Mouse (Mus musculus) hindbrain, postnatal 0 days (tissue): ENCODE measurements around the gene Alcam. TPM values are rescaled to one million over a fixed set of nuclear protein-coding genes. Genes with fewer than 3 reads are reported as not detected.

Experiments used
- ATAC-seq: fragments of 200-750 bp; cut with Nextera tagmentation; 2 replicates; pipeline ENCODE4 v1.8.0; 2017; ENCODE audit warnings: mild to moderate bottlenecking, moderate TSS enrichment, moderate library complexity
- DNase-seq: peaks from one replicate; pipeline ENCODE4 v3.0.0-alpha.2; 2015; ENCODE audit warnings: low spot score
- H3K27ac ChIP-seq: fragments of 300-500 bp; sonication (generic); 2 replicates; pipeline ENCODE4 v1.5.1; 2014; ENCODE audit warnings: mild to moderate bottlenecking
- H3K27me3 ChIP-seq: fragments of 300-500 bp; sonication (generic); 2 replicates; pipeline ENCODE4 v1.6.1; 2014; ENCODE audit warnings: low read length, mixed read lengths; ENCODE audit not compliant: insufficient read depth
- H3K36me3 ChIP-seq: fragments of 300-500 bp; sonication (generic); 2 replicates; pipeline ENCODE4 v1.6.1; 2014; ENCODE audit warnings: low read length, mixed read lengths; ENCODE audit not compliant: insufficient read depth
- H3K4me1 ChIP-seq: fragments of 300-500 bp; sonication (generic); 2 replicates; pipeline ENCODE4 v1.6.1; 2014; ENCODE audit warnings: antibody characterized with exemption, low read length, mixed read lengths; ENCODE audit not compliant: insufficient read depth
- H3K4me2 ChIP-seq: fragments of 300-500 bp; sonication (generic); 2 replicates; pipeline ENCODE4 v1.6.1; 2014; ENCODE audit warnings: low read depth, mild to moderate bottlenecking, low read length, moderate library complexity, mixed read lengths
- H3K4me3 ChIP-seq: fragments of 300-500 bp; sonication (generic); 2 replicates; pipeline ENCODE4 v1.5.1; 2014; ENCODE audit warnings: low read length
- H3K9ac ChIP-seq: fragments of 300-500 bp; sonication (generic); replicated peaks from 2 replicates; pipeline ENCODE4 v1.6.1; 2014; ENCODE audit warnings: mild to moderate bottlenecking, low read length, moderate library complexity, mixed read lengths
- H3K9me3 ChIP-seq: fragments of 300-500 bp; sonication (generic); 2 replicates; pipeline ENCODE4 v1.6.1; 2016; ENCODE audit warnings: low read length, mixed read lengths
- CTCF ChIP-seq: IDR thresholded peaks from 2 replicates; pipeline ENCODE4 v1.5.1; 2016; ENCODE audit warnings: antibody characterized with exemption, control low read depth, low read depth
- WGBS: fragments of 180-500 bp; shearing (Covaris S2); extraction: QIAGEN DNeasy Blood & Tissue Kit; methylation state at CpG from one replicate; pipeline ENCODE4 v1.1.7; 2014; 5-methylcytosine and 5-hydroxymethylcytosine counted together
- polyA plus RNA-seq: library from polyadenylated mRNA; unstranded; fragments of >200 nt; fragmentation: Nextera tagmentation; extraction: Ambion mirVana; gene quantifications from 2 replicates; pipeline ENCODE4 v1.2.1, GENCODE M21; 2015
- total RNA-seq: library from RNA; depleted of rRNA; stranded (reverse); fragments of >200 nt; gene quantifications from 2 replicates; pipeline ENCODE4 v1.2.3, GENCODE M21; 2014

Gene Alcam
- total and polyA plus RNA-seq, 2 experiments from 2014 or later = 40.3 to 106 TPM

- no peaks in the 10 kb centered on the region for H3K36me3 ChIP-seq
- H3K9me3 ChIP-seq = no peaks in the 10 kb centered on the region
- WGBS = 80% methylated on average over 1 of the region's 1 CpGs
- DNase-seq (no peak), ATAC-seq (no peak)
- H3K4me1 ChIP-seq = no peaks in the 10 kb centered on the region
- H3K9ac ChIP-seq = no peak overlapping the region
- no peak overlapping the region for H3K4me3 ChIP-seq
- no peak overlapping the region for H3K4me2 ChIP-seq
- TF ChIP-seq CTCF = no peak
- no peak overlapping the region for H3K27ac ChIP-seq
- no peaks in the 10 kb centered on the region for H3K27me3 ChIP-seq
Measured at GRCm38 (mm10) chr16:52443055-52443454, 10.8 kb downstream of the Alcam start.

DNA sequence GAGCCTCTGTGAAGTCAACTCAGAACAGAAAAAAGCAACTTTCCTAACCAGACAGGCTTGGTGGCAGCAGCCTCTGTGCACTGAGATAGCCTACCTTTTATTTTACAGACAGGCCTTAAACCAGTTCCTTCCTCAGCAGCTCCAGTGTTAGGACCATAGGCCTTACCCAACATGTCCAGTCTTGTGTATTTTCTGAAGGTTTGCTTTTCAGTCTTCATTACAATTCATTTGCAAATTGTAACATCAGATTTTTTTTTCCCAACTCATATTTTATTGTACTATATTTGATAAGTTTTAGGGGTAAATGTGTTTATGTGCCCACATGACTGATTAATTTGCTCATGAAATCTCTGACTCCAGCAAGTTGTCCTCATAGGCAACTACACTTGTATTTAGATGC is 14.3 kb downstream of the Alcam start:
- ATAC-seq (no peak), DNase-seq (no peak)
- H3K4me2 ChIP-seq = no peak overlapping the region
- no peak overlapping the region for H3K4me3 ChIP-seq
- no peak overlapping the region for H3K27ac ChIP-seq
- no peaks in the 10 kb centered on the region for H3K36me3 ChIP-seq
- no peaks in the 10 kb centered on the region for H3K9me3 ChIP-seq
- H3K27me3 ChIP-seq = no peaks in the 10 kb centered on the region
- no peaks in the 10 kb centered on the region for H3K4me1 ChIP-seq
- H3K9ac ChIP-seq = no peak overlapping the region
- TF ChIP-seq CTCF = no peak

DNA sequence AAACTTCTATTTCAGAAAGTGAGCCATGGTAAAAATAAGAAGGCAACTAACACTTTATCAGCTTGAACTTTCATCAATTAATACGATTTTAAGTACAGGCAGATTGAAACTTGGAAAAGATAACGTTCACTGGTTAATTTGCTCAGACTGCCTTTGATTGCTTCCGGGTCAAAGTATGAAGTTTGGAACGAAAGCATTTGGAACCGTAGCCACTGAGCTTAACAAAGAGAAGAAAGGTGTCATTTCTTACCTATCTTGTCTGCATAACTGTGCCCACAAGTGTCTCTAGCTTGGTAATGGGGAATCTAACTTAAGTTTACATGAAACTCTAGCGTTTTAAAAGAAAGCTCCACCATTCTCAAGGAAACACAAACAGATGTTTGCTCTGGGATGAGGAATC is 14.9 kb downstream of the Alcam start:
- Histone ChIP-seq H3K4me1 (no peaks in the 10 kb centered on the region), H3K4me2 (no peak overlapping the region), H3K36me3 (no peaks in the 10 kb centered on the region), H3K4me3 (no peak overlapping the region), H3K27ac (no peak overlapping the region), H3K9ac (no peak overlapping the region), H3K9me3 (no peaks in the 10 kb centered on the region), H3K27me3 (no peaks in the 10 kb centered on the region)
- WGBS = 87% methylated on average over 6 of the region's 6 CpGs
- no peak for DNase-seq
- TF ChIP-seq CTCF = no peak
- no peak for ATAC-seq

DNA sequence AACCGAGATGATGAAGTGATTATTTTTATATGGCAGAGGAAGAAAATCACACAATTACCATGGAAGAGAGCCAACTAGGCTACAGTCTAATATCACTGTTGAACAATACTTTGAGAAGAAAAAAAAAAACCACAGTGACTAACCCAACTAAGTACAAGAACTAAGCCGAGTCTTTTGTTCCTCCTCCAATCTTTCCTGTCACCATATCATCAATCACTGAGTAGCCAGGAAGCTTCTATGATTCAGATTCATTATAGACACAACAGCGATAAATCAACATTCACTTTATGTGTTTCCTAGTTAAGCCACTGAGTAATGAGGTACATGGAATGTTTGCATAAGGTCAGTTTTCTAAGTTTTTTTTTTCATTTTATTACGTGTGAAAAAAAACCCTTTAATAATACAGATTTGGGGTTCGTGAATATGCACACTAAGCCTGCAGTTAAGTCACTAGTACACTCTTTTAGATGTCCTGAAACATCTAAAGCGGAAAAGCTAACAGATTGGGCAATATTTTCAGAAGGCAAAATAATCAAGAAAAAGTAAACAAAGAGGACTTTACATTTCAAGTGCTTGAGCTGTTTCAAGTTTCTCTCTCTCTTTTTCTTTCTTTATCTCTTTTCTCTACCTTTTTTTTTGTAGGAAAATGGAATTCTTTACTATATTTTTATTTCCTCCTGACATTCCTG is 15.5 kb downstream of the Alcam start:
- 64% methylated on average over 6 of the region's 6 CpGs for WGBS
- Histone ChIP-seq H3K4me1 (no peaks in the 10 kb centered on the region), H3K4me2 (no peak overlapping the region), H3K9ac (no peak overlapping the region), H3K9me3 (no peaks in the 10 kb centered on the region), H3K4me3 (no peak overlapping the region), H3K27me3 (no peaks in the 10 kb centered on the region), H3K27ac (no peak overlapping the region), H3K36me3 (no peaks in the 10 kb centered on the region)
- no peak for ATAC-seq
- no peak for TF ChIP-seq CTCF
- DNase-seq = no peak

- H3K4me2 ChIP-seq = no peak overlapping the region
- no peaks in the 10 kb centered on the region for H3K36me3 ChIP-seq
- H3K27ac ChIP-seq = no peak overlapping the region
- DNase-seq (no peak), ATAC-seq (no peak)
- H3K9ac ChIP-seq = no peak overlapping the region
- H3K4me1 ChIP-seq = no peaks in the 10 kb centered on the region
- H3K9me3 ChIP-seq = no peaks in the 10 kb centered on the region
- no peaks in the 10 kb centered on the region for H3K27me3 ChIP-seq
- 83% methylated on average over 11 of the region's 11 CpGs for WGBS
- TF ChIP-seq CTCF = no peak
- no peak overlapping the region for H3K4me3 ChIP-seq
Measured at GRCm38 (mm10) chr16:52433189-52433588, 20.7 kb downstream of the Alcam start.

- 89% methylated on average over 1 of the region's 1 CpGs for WGBS
- Histone ChIP-seq H3K36me3 (no peaks in the 10 kb centered on the region), H3K9ac (no peak overlapping the region), H3K4me3 (no peak overlapping the region), H3K27me3 (no peaks in the 10 kb centered on the region), H3K4me1 (no peaks in the 10 kb centered on the region), H3K9me3 (no peaks in the 10 kb centered on the region), H3K4me2 (no peak overlapping the region), H3K27ac (no peak overlapping the region)
- TF ChIP-seq CTCF = no peak
- DNase-seq = no peak
- no peak for ATAC-seq
Measured at GRCm38 (mm10) chr16:52432072-52432471, 21.8 kb downstream of the Alcam start.

DNA sequence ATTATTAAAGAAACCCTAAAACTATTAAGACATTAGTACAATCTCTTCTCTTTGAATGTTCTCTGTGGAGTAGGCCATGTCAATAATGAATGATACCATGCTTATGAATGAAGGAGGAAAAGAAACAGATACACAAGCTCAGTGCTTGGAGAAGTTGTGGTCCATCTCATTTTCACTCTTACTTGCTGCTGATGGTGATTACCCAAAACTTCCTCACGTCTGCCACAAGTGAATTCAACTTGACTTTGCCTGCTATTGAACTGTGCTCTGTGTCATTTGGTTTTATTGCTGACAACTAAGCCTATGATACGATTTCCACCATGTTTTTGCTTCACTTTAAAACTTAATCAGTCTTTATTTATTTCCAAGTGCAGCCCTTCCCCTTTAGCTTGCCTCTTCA is 22.3 kb downstream of the Alcam start:
- Histone ChIP-seq H3K4me3 (no peak overlapping the region), H3K27ac (no peak overlapping the region), H3K36me3 (no peaks in the 10 kb centered on the region), H3K9me3 (no peaks in the 10 kb centered on the region), H3K9ac (no peak overlapping the region), H3K4me1 (no peaks in the 10 kb centered on the region), H3K4me2 (no peak overlapping the region), H3K27me3 (no peaks in the 10 kb centered on the region)
- WGBS = 83% methylated on average over 2 of the region's 2 CpGs
- ATAC-seq = no peak
- no peak for TF ChIP-seq CTCF
- DNase-seq = no peak
